Mouse (Mus musculus): Measurements from ENCODE around the gene Dio3. TPM values are rescaled to one million over a fixed set of nuclear protein-coding genes. Genes with fewer than 3 reads are reported as not detected.
A peak's percentile ranks its signal among the peaks of the same experiment; 100 is the strongest.

The Dio3 gene
- 1.9 and 2.3 TPM in 2 replicates for polyA plus RNA-seq (2015; fragmentation: Nextera tagmentation; extraction: Ambion mirVana)

DNA sequence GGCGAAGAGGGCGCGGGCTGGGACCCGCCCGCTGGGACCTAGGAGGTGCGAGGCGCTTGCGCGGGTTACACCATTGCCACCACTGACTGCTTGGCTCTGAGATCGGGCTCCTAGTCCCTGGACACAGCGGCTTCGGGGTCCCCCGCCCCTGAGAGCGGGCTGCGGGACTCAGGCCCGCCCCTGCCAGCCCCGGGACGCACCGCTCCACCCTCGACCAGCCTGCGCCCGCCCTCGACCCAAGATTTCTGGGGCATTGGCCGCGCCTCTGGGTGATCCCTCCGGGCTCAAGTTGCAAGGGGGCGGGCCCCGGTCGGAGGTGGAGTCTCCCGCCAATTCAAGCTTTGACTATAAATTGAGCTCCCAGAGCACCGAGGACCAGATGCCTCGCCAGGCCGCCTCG, at the start of gene Dio3:
TSS of gene Dio3 (plus strand) at position 216 of the 400 bp plus-strand sequence.
- H3K4me1 ChIP-seq = peaks cover 22% of the 10 kb centered on the region

DNA sequence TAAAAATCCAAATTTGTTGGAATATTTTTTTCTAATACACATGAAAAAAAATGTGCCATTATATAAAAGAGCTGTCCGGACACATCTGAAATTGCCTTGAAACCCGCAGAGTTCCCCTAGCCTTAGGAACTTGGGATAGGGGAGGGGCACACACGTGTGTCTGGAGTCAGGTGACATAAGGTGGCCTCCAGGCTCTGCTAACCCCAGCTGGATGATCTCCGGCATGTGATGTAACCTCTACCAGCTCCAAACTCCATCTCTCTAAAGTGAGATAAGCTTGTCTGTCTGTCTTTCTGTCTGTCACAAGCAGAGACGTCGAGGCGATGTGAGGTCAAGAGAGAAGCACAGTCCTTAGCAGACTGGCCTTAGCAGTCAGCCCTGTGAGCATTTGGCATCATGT, 48.6 kb upstream of the Dio3 start:
- 73% methylated on average over 7 of the region's 7 CpGs for whole genome bisulfite sequencing
- no peak overlapping the region for H3K4me2 ChIP-seq
- ATAC-seq (ENCODE audit: insufficient read depth, low FRiP score, low read depth) = no peak

More for the DNA sequence above, at the start of gene Dio3:
- H3K9me3 ChIP-seq = no peaks in the 10 kb centered on the region
- peak within 1 kb of the TSS; percentile 48 for H3K4me3 ChIP-seq (replicated peaks)
- H3K9ac ChIP-seq = no peak within 1 kb of the TSS
- peak; percentile 45; the same call in 1 of the 2 replicates for ATAC-seq (ENCODE audit: insufficient read depth, low FRiP score, low read depth)
- peak within 1 kb of the TSS; percentile 87 for H3K4me2 ChIP-seq
- under 1% methylated on average over 34 of the region's 34 CpGs for WGBS
- H3K27ac ChIP-seq = no peak within 1 kb of the TSS
- H3K36me3 ChIP-seq = no peaks in the 10 kb centered on the region
- peaks cover 89% of the 10 kb centered on the region for H3K27me3 ChIP-seq (replicated peaks)

DNA sequence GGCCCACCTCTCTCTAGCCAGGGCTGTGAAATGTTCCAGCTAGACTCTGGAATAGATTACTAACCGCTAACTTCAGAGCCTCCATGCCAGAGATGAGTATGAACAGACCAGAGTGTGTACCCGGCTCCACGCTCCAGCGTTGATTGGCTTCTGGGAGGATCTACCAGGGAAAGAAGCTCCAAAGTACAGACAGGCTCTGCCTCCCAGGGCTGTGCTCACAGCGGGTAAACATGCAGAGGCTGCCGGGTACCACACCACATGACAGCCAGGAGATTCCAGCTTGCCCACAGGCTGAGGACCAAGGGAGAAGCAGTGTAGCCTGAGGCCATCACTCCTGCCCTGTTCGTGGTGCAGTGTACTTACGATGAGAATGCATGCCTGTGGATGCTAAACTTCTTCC, 48.1 kb upstream of the Dio3 start:
- no peak overlapping the region for H3K9ac ChIP-seq
- H3K36me3 ChIP-seq = no peaks in the 10 kb centered on the region
- no peak overlapping the region for H3K4me2 ChIP-seq
- H3K9me3 ChIP-seq = no peaks in the 10 kb centered on the region
- no peak overlapping the region for H3K27ac ChIP-seq
- H3K4me1 ChIP-seq = no peaks in the 10 kb centered on the region
- ATAC-seq (ENCODE audit: insufficient read depth, low FRiP score, low read depth) = no peak; the same call in 1 of the 2 replicates
- H3K27me3 ChIP-seq (replicated peaks) = 0 out of 2 replicates have a peak, but pooled peaks cover 3% of the 10 kb centered on the region
- no peak overlapping the region for H3K4me3 ChIP-seq (replicated peaks)
- WGBS = 76% methylated on average over 8 of the region's 8 CpGs

More for the DNA sequence above, 48.6 kb upstream of the Dio3 start:
- Histone ChIP-seq H3K36me3 (no peaks in the 10 kb centered on the region), H3K27ac (no peak overlapping the region), H3K27me3 (replicated peaks) (0 out of 2 replicates have a peak, but pooled peaks cover 3% of the 10 kb centered on the region), H3K4me1 (no peaks in the 10 kb centered on the region), H3K9ac (no peak overlapping the region), H3K9me3 (no peaks in the 10 kb centered on the region), H3K4me3 (replicated peaks) (no peak overlapping the region)

DNA sequence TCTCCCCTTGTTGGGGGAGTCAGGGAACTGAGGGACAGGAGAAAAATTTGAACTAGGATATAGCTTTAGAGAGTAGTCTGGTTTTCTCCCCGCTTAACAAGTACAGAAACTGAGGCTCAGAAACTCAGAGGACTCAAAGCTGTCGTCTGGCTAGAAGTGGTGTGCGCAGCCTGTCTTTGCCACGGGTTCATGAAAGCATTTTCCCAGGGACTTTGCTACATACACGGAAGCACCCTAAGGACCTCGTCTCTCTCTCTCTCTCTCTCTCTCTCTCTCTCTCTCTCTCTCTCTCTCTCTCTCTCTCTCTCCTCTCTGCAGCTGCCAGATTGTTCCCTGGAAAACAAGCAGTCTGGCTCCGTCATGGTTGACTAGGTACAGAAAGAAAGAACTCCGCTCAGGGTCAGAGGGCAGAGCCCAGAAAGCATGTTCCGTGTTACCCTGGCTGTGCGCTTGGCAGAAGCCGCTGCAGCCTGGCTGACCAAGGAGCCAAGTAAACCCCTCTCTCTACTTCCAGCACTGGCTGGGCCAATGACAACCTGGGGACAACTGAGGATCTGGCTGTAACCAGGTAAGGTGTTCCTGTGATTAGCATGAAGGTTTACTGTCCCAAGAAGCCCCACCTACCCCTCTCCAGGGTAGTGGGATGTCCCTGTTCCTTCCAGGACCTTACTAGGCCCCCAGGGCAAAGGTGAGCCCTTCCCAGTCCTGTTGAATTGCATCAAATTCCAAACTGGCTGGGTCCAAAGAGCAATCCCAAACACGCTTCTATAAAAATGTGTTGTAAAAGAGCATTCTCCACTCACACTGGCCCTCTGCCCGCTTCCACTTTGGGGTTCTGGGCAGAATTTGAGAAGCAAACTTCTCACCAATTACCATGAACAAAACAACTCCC, 46.9 kb upstream of the Dio3 start:
- ATAC-seq (ENCODE audit: insufficient read depth, low FRiP score, low read depth) = no peak
- WGBS = 70% methylated on average over 13 of the region's 13 CpGs
- 0 out of 2 replicates have a peak, but pooled peaks cover 3% of the 10 kb centered on the region for H3K27me3 ChIP-seq (replicated peaks)
- no peak overlapping the region for H3K4me3 ChIP-seq (replicated peaks)
- no peaks in the 10 kb centered on the region for H3K4me1 ChIP-seq
- H3K27ac ChIP-seq = no peak overlapping the region
- H3K9ac ChIP-seq = no peak overlapping the region
- H3K36me3 ChIP-seq = no peaks in the 10 kb centered on the region
- H3K4me2 ChIP-seq = no peak overlapping the region
- H3K9me3 ChIP-seq = no peaks in the 10 kb centered on the region

DNA sequence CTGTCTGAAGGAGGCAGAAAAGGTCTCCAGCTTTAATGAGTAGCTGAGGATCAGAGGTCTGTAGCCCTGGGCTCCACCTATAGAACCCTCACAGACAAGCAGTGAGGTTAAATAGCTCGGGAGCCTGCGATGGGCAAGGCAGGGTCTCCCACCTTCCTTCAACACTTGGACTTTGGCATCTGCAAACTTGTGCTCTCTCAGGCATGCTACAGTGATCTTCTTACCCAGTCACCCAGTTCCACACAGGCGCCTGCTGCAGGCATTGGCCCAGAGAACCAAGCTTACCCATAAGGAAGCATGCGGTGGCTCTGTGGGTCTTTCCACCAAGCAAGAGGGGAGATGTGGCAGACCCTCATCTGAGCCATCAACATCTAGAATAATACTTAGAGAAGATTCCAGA, 43.0 kb upstream of the Dio3 start:
- Histone ChIP-seq H3K4me1 (no peaks in the 10 kb centered on the region), H3K4me3 (replicated peaks) (no peak overlapping the region), H3K27me3 (replicated peaks) (0 out of 2 replicates have a peak, but pooled peaks cover 3% of the 10 kb centered on the region), H3K36me3 (no peaks in the 10 kb centered on the region), H3K27ac (no peak overlapping the region), H3K9me3 (no peaks in the 10 kb centered on the region), H3K9ac (no peak overlapping the region), H3K4me2 (no peak overlapping the region)
- no peak for ATAC-seq (ENCODE audit: insufficient read depth, low FRiP score, low read depth)
- 88% methylated on average over 4 of the region's 4 CpGs for WGBS

DNA sequence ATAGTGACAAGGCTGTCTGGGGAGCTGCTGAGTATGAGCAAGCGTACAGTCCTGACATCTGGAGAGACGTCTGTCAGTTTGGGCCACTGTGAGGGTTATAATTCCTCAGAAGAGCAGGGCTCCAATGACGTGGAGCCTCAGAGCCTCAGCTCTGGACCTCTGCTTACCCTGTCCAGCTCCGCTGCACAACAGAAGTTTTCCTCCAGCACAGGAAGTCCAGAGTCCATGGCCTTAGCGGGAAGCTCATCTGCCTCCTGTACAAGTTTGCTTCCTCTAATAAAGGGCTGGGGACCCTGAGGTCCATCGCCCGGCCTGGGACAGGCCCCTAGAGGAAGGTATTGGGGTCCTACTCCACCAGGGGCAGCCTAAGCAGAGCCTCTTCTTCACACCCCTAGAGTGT, 41.8 kb upstream of the Dio3 start:
- no peak for ATAC-seq (ENCODE audit: insufficient read depth, low FRiP score, low read depth)
- no peaks in the 10 kb centered on the region for H3K36me3 ChIP-seq
- H3K27ac ChIP-seq = no peak overlapping the region
- H3K4me2 ChIP-seq = no peak overlapping the region
- H3K9ac ChIP-seq = no peak overlapping the region
- H3K9me3 ChIP-seq = no peaks in the 10 kb centered on the region
- H3K4me3 ChIP-seq (replicated peaks) = no peak overlapping the region
- 0 out of 2 replicates have a peak, but pooled peaks cover 3% of the 10 kb centered on the region for H3K27me3 ChIP-seq (replicated peaks)
- 83% methylated on average over 7 of the region's 7 CpGs for WGBS
- no peaks in the 10 kb centered on the region for H3K4me1 ChIP-seq

DNA sequence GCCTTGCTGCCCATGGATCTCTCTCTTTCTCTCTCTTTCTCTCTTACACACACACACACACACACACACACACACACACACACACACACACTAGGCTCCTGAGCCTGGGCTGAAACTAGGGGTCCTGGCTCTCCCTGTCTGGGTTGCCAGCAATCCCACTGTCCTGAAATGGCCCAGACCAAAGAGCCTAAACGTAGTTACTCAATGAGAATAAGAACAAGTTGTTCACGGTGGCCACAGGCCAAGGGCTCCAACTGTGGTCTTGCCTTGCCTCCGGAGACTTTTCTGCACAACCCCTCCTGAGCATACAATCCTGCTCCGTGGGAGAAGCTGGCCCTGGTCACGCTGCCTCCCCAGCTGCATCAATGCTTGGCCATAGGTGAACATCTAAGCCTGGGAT, 39.5 kb upstream of the Dio3 start:
- Histone ChIP-seq H3K4me3 (replicated peaks) (no peak overlapping the region), H3K27ac (no peak overlapping the region), H3K36me3 (no peaks in the 10 kb centered on the region), H3K27me3 (replicated peaks) (0 out of 2 replicates have a peak, but pooled peaks cover 3% of the 10 kb centered on the region), H3K9me3 (no peaks in the 10 kb centered on the region), H3K4me1 (no peaks in the 10 kb centered on the region), H3K9ac (no peak overlapping the region), H3K4me2 (no peak overlapping the region)
- 88% methylated on average over 5 of the region's 5 CpGs for WGBS
- no peak for ATAC-seq (ENCODE audit: insufficient read depth, low FRiP score, low read depth)

DNA sequence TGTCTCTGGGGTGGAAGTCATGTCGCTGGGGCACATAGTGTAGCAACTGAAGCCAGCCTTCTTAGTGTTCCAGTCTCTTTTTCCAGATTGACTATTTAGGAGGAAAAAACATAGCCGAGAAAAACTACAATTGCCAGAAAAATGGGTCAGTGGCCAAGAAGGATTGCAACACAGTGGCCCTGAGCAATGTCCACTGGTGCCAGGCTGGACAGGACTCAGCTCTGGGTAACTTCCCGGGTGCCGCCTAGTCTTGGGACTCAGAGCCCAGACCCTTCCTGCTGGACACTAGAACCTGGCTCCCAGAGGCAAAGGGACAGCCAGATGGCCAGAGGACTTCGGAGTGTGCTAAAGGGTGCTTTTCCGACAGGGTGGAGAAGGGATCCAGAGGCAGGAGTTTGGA, 34.3 kb upstream of the Dio3 start:
- H3K27ac ChIP-seq = no peak overlapping the region
- WGBS = 86% methylated on average over 6 of the region's 6 CpGs
- H3K36me3 ChIP-seq = no peaks in the 10 kb centered on the region
- H3K4me2 ChIP-seq = no peak overlapping the region
- no peaks in the 10 kb centered on the region for H3K9me3 ChIP-seq
- ATAC-seq (ENCODE audit: insufficient read depth, low FRiP score, low read depth) = no peak
- H3K9ac ChIP-seq = no peak overlapping the region
- H3K4me1 ChIP-seq = no peaks in the 10 kb centered on the region
- H3K27me3 ChIP-seq (replicated peaks) = no peaks in the 10 kb centered on the region
- no peak overlapping the region for H3K4me3 ChIP-seq (replicated peaks)

DNA sequence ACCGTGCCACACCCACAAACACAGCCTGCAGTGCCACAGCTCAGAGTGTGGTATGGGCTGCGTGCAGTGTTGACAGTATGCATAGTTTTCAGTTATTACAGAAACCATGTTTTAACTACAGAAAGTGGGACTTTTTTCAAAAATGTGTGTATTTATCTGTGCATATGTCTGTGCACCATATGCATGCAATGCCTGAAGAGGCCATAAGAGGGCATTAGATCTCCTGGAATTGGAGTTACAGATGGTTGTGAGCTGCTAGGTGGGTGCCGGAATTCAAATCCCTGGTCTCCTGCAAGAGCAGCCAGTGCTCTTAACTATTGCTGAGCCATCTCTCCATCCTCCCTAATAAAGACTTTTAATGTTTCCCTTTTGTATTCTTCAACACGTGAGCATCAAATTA, 33.4 kb upstream of the Dio3 start:
- Histone ChIP-seq H3K4me3 (replicated peaks) (no peak overlapping the region), H3K4me1 (no peaks in the 10 kb centered on the region), H3K4me2 (no peak overlapping the region), H3K9ac (no peak overlapping the region), H3K27me3 (replicated peaks) (no peaks in the 10 kb centered on the region), H3K36me3 (no peaks in the 10 kb centered on the region), H3K27ac (no peak overlapping the region), H3K9me3 (no peaks in the 10 kb centered on the region)
- no peak for ATAC-seq (ENCODE audit: insufficient read depth, low FRiP score, low read depth)
- WGBS = 90% methylated on average over 4 of the region's 4 CpGs

DNA sequence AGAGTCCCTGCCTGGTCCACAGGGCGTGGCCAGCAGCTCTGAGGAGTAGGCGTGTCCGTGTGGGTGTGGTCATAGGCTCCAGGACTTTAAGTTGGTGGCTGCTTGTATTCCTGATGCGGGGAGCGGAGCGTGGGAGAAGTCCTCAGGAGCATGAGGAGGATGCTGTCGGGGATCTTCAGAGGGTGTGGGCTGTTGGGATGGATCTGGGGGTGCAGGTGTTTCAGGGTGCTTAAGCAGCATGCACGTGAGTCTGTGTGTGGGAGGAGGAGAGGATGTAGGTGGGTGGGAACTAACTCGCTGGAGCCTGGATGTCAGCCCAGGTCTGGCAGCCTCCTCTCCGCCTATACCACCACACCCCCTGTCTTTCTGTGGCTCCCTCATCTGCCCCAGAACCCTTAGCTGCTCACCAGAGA, 26.7 kb upstream of the Dio3 start:
- ATAC-seq (ENCODE audit: insufficient read depth, low FRiP score, low read depth) = no peak
- no peak overlapping the region for H3K4me2 ChIP-seq

DNA sequence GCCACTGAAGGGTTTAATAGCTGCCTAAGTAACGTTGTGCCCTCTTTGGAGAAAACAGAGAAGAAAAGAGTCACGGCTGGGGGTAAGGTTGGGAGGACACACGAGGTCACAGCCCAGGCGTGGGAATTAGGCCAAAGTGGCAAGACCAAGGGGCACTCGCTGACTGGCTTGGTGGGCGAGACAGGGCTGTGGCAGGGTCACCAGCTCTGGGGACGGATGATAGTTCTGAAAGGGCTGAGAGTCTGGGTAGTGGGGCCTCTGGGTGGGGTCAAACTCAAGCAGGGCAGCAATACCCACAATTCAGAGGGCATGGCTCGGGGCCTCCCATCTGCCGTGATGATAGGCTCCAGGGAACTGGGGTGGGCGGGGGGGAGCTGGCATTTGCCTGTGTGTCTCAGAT, 23.1 kb upstream of the Dio3 start:
- Histone ChIP-seq H3K9me3 (no peaks in the 10 kb centered on the region), H3K4me3 (replicated peaks) (no peak overlapping the region), H3K9ac (no peak overlapping the region), H3K4me2 (no peak overlapping the region), H3K4me1 (0 out of 2 replicates have a peak, but pooled peaks cover 5% of the 10 kb centered on the region), H3K27me3 (replicated peaks) (no peaks in the 10 kb centered on the region; the same call in 1 of the 2 replicates), H3K36me3 (no peaks in the 10 kb centered on the region), H3K27ac (no peak overlapping the region)
- 77% methylated on average over 10 of the region's 10 CpGs for WGBS
- ATAC-seq (ENCODE audit: insufficient read depth, low FRiP score, low read depth) = no peak

More for the DNA sequence above, 26.7 kb upstream of the Dio3 start:
- no peaks in the 10 kb centered on the region for H3K9me3 ChIP-seq
- no peaks in the 10 kb centered on the region for H3K36me3 ChIP-seq
- no peak overlapping the region for H3K9ac ChIP-seq
- H3K27ac ChIP-seq = no peak overlapping the region
- H3K4me3 ChIP-seq (replicated peaks) = no peak overlapping the region
- H3K4me1 ChIP-seq = 0 out of 2 replicates have a peak, but pooled peaks cover 5% of the 10 kb centered on the region
- no peaks in the 10 kb centered on the region; the same call in 1 of the 2 replicates for H3K27me3 ChIP-seq (replicated peaks)
- 27% methylated on average over 10 of the region's 10 CpGs for WGBS

DNA sequence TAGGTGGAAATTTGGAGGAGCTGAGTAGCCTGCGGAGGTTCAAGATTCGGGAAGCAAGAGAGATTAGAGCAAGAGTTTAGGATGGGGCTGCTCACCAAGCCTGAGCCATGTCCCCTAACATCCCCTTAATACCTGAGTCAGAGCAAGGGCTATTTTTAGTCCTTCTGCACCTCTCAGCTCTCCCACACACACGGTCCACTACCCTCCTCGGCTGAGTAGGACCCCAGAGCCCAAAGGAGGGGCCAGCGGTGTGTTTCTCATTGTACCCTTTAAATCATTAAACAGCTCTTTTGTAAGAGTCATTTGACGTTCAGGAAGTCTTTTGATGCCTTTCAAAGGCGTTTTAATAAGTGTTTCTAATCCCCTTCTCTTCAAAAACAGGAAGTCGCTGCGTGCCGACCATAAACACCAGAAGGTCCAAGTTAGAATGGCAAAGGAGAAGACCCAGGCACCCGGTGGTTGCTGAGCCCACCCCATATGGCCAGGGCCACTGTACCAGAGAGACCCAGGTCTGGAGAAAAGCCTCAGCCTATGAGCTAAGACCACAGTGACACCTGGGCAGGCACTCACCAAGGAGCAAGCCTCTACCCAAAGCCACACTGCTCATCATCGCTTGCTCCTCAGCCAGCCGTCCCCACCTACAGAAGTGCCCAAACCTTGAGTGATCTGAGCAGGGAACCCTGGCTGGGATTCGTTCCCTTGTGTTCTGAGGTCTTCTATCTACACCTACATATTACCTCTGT, 22.2 kb upstream of the Dio3 start:
- no peak overlapping the region for H3K4me2 ChIP-seq
- no peak for ATAC-seq (ENCODE audit: insufficient read depth, low FRiP score, low read depth)

More for the DNA sequence above, 22.2 kb upstream of the Dio3 start:
- no peak overlapping the region for H3K27ac ChIP-seq
- no peaks in the 10 kb centered on the region for H3K9me3 ChIP-seq
- H3K27me3 ChIP-seq (replicated peaks) = no peaks in the 10 kb centered on the region; the same call in 1 of the 2 replicates
- H3K9ac ChIP-seq = no peak overlapping the region
- 0 out of 2 replicates have a peak, but pooled peaks cover 5% of the 10 kb centered on the region for H3K4me1 ChIP-seq
- no peak overlapping the region for H3K4me3 ChIP-seq (replicated peaks)
- 52% methylated on average over 14 of the region's 14 CpGs for WGBS
- H3K36me3 ChIP-seq = no peaks in the 10 kb centered on the region

All from stomach, embryonic 15.5 days (tissue).